Mouse (Mus musculus): ENCODE data around the gene Dgkq. TPM values are rescaled to one million over a fixed set of nuclear protein-coding genes. Genes with fewer than 3 reads are reported as not detected.

Dgkq gene
- total RNA-seq, 2 experiments from 2014 or later, result 4.2 to 5.5 TPM

DNA sequence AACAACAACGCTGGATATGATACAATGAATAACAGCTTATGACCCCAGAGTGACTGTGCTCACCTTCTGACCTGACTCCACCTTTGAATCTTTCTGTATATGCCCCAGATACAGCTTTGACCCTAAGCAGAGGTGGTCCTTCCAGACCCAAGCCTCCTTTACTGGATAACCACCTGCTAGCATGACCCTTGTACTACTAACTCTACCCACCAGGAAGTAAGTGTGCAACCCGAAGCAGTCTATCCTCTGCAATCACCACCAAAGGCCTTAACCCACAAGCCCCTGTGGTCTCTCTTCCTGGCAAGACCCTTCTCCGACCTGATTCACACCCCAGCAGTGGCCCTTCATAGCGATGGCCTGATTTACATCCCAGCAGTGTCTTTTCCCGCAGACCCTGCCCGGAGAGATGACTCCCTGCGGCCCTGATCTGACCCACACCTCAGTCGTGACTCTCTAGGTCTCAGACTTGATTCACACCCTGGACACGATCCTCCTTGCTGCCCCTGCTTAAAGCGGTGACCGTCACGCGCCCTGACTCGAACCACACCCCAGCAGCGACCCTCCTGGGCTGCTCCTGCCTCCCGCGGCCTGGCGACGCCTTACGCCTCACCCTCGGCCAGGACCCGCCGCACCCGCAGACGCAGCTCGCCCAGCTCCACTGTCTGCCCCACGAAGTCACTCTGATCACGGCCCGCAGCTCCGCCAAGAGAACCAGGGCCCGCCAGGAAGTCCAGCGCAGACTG is 40.4 kb downstream of the Dgkq start:
- peak; percentile 76 for ATAC-seq (replicated peaks; ENCODE audit: low FRiP score, poor library complexity, severe bottlenecking)

- no peak for ATAC-seq (replicated peaks; ENCODE audit: low FRiP score, poor library complexity, severe bottlenecking)
These were observed 43.3 kb downstream of the Dgkq start for GRCm38 (mm10) chr5:108626050-108626660.

DNA sequence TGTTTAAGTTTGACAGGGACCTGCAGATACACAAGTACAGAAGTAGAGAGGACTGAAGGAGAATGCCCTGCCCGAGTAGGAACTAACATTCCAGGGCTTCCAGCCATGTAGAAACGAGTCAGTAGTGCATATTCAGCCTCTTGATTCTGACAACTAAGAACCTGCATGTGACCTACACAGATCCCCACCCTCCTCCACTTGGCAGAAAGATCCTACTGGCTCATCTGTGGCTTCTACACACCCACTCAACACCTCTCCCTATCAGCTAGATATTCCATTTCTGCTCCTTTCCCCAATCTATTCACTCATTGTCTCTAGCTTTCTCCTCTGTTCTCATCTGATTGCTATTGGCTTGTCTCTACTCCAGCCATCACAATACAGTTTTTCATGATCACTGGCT is 47.6 kb downstream of the Dgkq start:
- no peak for ATAC-seq (replicated peaks; ENCODE audit: low FRiP score, poor library complexity, severe bottlenecking)

- ATAC-seq (replicated peaks; ENCODE audit: low FRiP score, poor library complexity, severe bottlenecking), result no peak
These were observed 59.0 kb downstream of the Dgkq start for GRCm38 (mm10) chr5:108610426-108610825.

DNA sequence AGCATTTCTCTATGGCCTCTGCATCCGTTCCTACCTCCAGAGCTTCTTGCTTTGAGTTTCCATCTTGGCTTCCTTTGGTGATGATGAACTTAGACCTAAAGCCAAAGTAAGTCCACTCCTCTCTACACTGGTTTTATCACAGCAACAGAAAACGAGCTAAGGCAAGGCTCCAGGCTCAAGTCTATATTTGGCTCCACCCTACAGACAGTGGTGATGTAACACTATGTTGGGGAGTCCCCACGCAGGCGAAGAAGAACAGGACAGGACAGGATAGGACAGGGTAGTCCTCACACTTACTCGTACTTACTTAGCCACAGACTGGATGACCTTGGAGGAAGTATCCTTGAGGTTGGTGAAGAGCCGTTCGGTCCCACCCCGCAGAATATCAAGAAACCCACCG is 66.9 kb downstream of the Dgkq start:
- no peak for ATAC-seq (replicated peaks; ENCODE audit: low FRiP score, poor library complexity, severe bottlenecking)

GRCm38 (mm10) chr5:108599923-108600322 is 69.5 kb downstream of the Dgkq start:
- no peak for ATAC-seq (replicated peaks; ENCODE audit: low FRiP score, poor library complexity, severe bottlenecking)

Other genes with a start within 250 kb of the Dgkq start
- gene Atp5k, start 235.2 kb downstream of the Dgkq start, total RNA-seq (2015; ENCODE audit: low replicate concordance), result 82.6 and 126 TPM in 2 replicates
- 60.6 and 96.3 TPM in 2 replicates for gene Atp5k, start 235.2 kb downstream of the Dgkq start, total RNA-seq (2017; ENCODE audit: low replicate concordance)
- gene Mfsd7a, start 220.8 kb downstream of the Dgkq start, total RNA-seq (2015; ENCODE audit: low replicate concordance), result not detected in 2 replicates
- 1.0 TPM in 1 of 2 replicates, not detected in the other for gene Mfsd7a, start 220.8 kb downstream of the Dgkq start, total RNA-seq (2017; ENCODE audit: low replicate concordance)
- gene Pcgf3, start 208.4 kb downstream of the Dgkq start, total RNA-seq (2015; ENCODE audit: low replicate concordance), result 17.2 and 21.3 TPM in 2 replicates
- 9.0 and 10.4 TPM in 2 replicates for gene Pcgf3, start 208.4 kb downstream of the Dgkq start, total RNA-seq (2017; ENCODE audit: low replicate concordance)
- gene Cplx1, start 119.6 kb downstream of the Dgkq start, total RNA-seq (2015; ENCODE audit: low replicate concordance), result 1.7 TPM in 1 of 2 replicates, not detected in the other
- not detected in 2 replicates for gene Cplx1, start 119.6 kb downstream of the Dgkq start, total RNA-seq (2017; ENCODE audit: low replicate concordance)
- 50.8 and 63.3 TPM in 2 replicates for gene Gak, start 39.9 kb downstream of the Dgkq start, total RNA-seq (2015; ENCODE audit: low replicate concordance)
- gene Gak, start 39.9 kb downstream of the Dgkq start, total RNA-seq (2017; ENCODE audit: low replicate concordance), result 61.4 and 69.4 TPM in 2 replicates
- 2.9 and 8.4 TPM in 2 replicates for gene Tmem175, start 39.9 kb downstream of the Dgkq start, total RNA-seq (2015; ENCODE audit: low replicate concordance)
- 2.8 and 7.9 TPM in 2 replicates for gene Tmem175, start 39.9 kb downstream of the Dgkq start, total RNA-seq (2017; ENCODE audit: low replicate concordance)
- gene Idua, start 9.3 kb downstream of the Dgkq start, total RNA-seq (2015; ENCODE audit: low replicate concordance), result 2.5 and 5.8 TPM in 2 replicates
- gene Idua, start 9.3 kb downstream of the Dgkq start, total RNA-seq (2017; ENCODE audit: low replicate concordance), result 2.2 TPM in 1 of 2 replicates, not detected in the other
- gene Slc26a1, start 5.9 kb upstream of the Dgkq start, total RNA-seq (2015; ENCODE audit: low replicate concordance), result 3.6 and 4.6 TPM in 2 replicates
- 0.90 and 1.7 TPM in 2 replicates for gene Slc26a1, start 5.9 kb upstream of the Dgkq start, total RNA-seq (2017; ENCODE audit: low replicate concordance)
- 22.2 and 28.8 TPM in 2 replicates for gene Fgfrl1, start 22.7 kb upstream of the Dgkq start, total RNA-seq (2015; ENCODE audit: low replicate concordance)
- 21.5 and 23.2 TPM in 2 replicates for gene Fgfrl1, start 22.7 kb upstream of the Dgkq start, total RNA-seq (2017; ENCODE audit: low replicate concordance)
- 7.1 and 9.7 TPM in 2 replicates for gene Rnf212, start 105.3 kb upstream of the Dgkq start, total RNA-seq (2015; ENCODE audit: low replicate concordance)
- 13.5 and 16.0 TPM in 2 replicates for gene Rnf212, start 105.3 kb upstream of the Dgkq start, total RNA-seq (2017; ENCODE audit: low replicate concordance)
- not detected in 2 replicates for gene Tmed11, start 125.7 kb upstream of the Dgkq start, total RNA-seq (2015; ENCODE audit: low replicate concordance)
- gene Tmed11, start 125.7 kb upstream of the Dgkq start, total RNA-seq (2017; ENCODE audit: low replicate concordance), result not detected in 2 replicates
- not detected in 2 replicates for gene Vmn2r8, start 139.2 kb upstream of the Dgkq start, total RNA-seq (2015; ENCODE audit: low replicate concordance)
- gene Vmn2r8, start 139.2 kb upstream of the Dgkq start, total RNA-seq (2017; ENCODE audit: low replicate concordance), result not detected in 2 replicates
- not detected in 2 replicates for gene Vmn2r9, start 182.9 kb upstream of the Dgkq start, total RNA-seq (2015; ENCODE audit: low replicate concordance)
- gene Vmn2r9, start 182.9 kb upstream of the Dgkq start, total RNA-seq (2017; ENCODE audit: low replicate concordance), result under 0.01 TPM in 1 of 2 replicates, not detected in the other